Mouse (Mus musculus) intestine, postnatal 0 days (tissue): ENCODE measurements at regions not wholly inside any gene's neighbourhood (a gene's known extent, or its start where the extent isn't known, plus 50 kb on each side); places are given as distances from the start of the nearest gene placed in this dataset.

ENCODE experiments used
- ATAC-seq: fragments of 200-750 bp; cut with Nextera tagmentation; 2 replicates; pipeline ENCODE4 v1.8.0; 2017; ENCODE audit warnings: mild to moderate bottlenecking, moderate TSS enrichment, moderate library complexity
- H3K27ac ChIP-seq: fragments of 300-500 bp; sonication (generic); 2 replicates; pipeline ENCODE4 v1.5.1; 2014; ENCODE audit warnings: mild to moderate bottlenecking, low read depth, low read length, moderate library complexity
- H3K27me3 ChIP-seq: fragments of 300-500 bp; sonication (generic); replicated peaks from 2 replicates; pipeline ENCODE4 v1.6.1; 2014; ENCODE audit warnings: low read length, mixed read lengths; ENCODE audit not compliant: control insufficient read depth, insufficient read depth
- H3K36me3 ChIP-seq: fragments of 300-500 bp; sonication (generic); 2 replicates; pipeline ENCODE4 v1.6.1; 2014; ENCODE audit warnings: mild to moderate bottlenecking, moderate library complexity; ENCODE audit not compliant: control insufficient read depth, insufficient read depth
- H3K4me1 ChIP-seq: fragments of 300-500 bp; sonication (generic); replicated peaks from 2 replicates; pipeline ENCODE4 v1.6.1; 2014; ENCODE audit warnings: antibody characterized with exemption, low read length, mixed read lengths; ENCODE audit not compliant: control insufficient read depth, insufficient read depth
- H3K4me2 ChIP-seq: fragments of 300-500 bp; sonication (generic); replicated peaks from 2 replicates; pipeline ENCODE4 v1.6.1; 2014; ENCODE audit warnings: low read depth, mild to moderate bottlenecking, moderate library complexity
- H3K4me3 ChIP-seq: fragments of 300-500 bp; sonication (generic); 2 replicates; pipeline ENCODE4 v1.5.1; 2014; ENCODE audit warnings: low read depth, low read length
- H3K9ac ChIP-seq: fragments of 300-500 bp; sonication (generic); 2 replicates; pipeline ENCODE4 v1.6.1; 2014; ENCODE audit warnings: mild to moderate bottlenecking, low read depth, low read length
- H3K9me3 ChIP-seq: fragments of 300-500 bp; sonication (generic); 2 replicates; pipeline ENCODE4 v1.6.1; 2016; ENCODE audit warnings: mixed run types; ENCODE audit not compliant: control insufficient read depth
- CTCF ChIP-seq: sonication (generic); IDR thresholded peaks from 2 replicates; pipeline ENCODE4 v1.5.1; 2016; ENCODE audit warnings: low read depth, mild to moderate bottlenecking, control low read depth, antibody characterized with exemption, moderate library complexity
- WGBS: fragments of 180-500 bp; shearing (Covaris S2); extraction: QIAGEN DNeasy Blood & Tissue Kit; methylation state at CpG from one replicate; pipeline ENCODE4 v1.1.7; 2014; 5-methylcytosine and 5-hydroxymethylcytosine counted together

- no peaks in the 10 kb centered on the region for H3K9me3 ChIP-seq
- no peak for ATAC-seq
- no peak overlapping the region for H3K27ac ChIP-seq
- WGBS: 85% methylated on average over 5 of the region's 5 CpGs
- H3K27me3 ChIP-seq: no peaks in the 10 kb centered on the region
- H3K4me2 ChIP-seq: no peak overlapping the region
- no peaks in the 10 kb centered on the region for H3K4me1 ChIP-seq
- TF ChIP-seq CTCF: no peak
- H3K36me3 ChIP-seq: no peaks in the 10 kb centered on the region
- H3K9ac ChIP-seq: no peak overlapping the region
- H3K4me3 ChIP-seq: no peak overlapping the region
Observed at GRCm38 (mm10) chr11:31738148-31739021, 66.7 kb upstream of the Bod1 start.

DNA sequence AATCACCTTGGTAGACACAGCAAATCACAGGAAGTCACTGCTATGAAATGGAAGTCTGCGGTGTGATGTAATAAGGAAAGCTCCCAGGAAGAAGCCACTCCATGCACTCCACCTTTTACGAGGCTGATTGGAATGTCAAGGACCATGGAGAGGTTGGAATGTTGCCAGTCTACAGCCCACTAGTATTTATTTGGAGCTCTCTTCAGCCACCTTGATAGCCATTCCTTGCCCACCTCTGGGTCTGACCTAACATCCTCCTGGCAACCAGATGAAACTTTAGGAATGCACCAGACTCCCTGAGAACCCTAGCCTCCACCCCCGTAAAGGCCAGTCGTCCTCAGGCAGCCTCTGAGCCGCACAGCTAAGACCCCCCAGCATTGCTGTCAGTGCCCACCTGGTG, 68.7 kb upstream of the Bod1 start:
- 55% methylated on average over 5 of the region's 5 CpGs for WGBS
- H3K9me3 ChIP-seq: no peaks in the 10 kb centered on the region
- H3K4me2 ChIP-seq: no peak overlapping the region
- H3K27me3 ChIP-seq: no peaks in the 10 kb centered on the region
- H3K36me3 ChIP-seq: no peaks in the 10 kb centered on the region
- H3K4me3 ChIP-seq: no peak overlapping the region
- no peak for TF ChIP-seq CTCF
- no peak overlapping the region for H3K9ac ChIP-seq
- H3K27ac ChIP-seq: no peak overlapping the region
- H3K4me1 ChIP-seq: no peaks in the 10 kb centered on the region
- no peak for ATAC-seq

GRCm38 (mm10) chr11:31742160-31742559, 70.5 kb upstream of the Bod1 start:
- no peak for TF ChIP-seq CTCF
- 33% methylated on average over 1 of the region's 1 CpGs for WGBS
- no peak for ATAC-seq

GRCm38 (mm10) chr11:31744076-31744785, 72.5 kb upstream of the Bod1 start:
- ATAC-seq: no peak
- no peaks in the 10 kb centered on the region for H3K4me1 ChIP-seq
- no peaks in the 10 kb centered on the region for H3K27me3 ChIP-seq
- H3K27ac ChIP-seq: no peak overlapping the region
- WGBS: 83% methylated on average over 12 of the region's 12 CpGs
- H3K36me3 ChIP-seq: no peaks in the 10 kb centered on the region
- H3K9ac ChIP-seq: no peak overlapping the region
- no peak overlapping the region for H3K4me2 ChIP-seq
- no peaks in the 10 kb centered on the region for H3K9me3 ChIP-seq
- TF ChIP-seq CTCF: no peak
- H3K4me3 ChIP-seq: no peak overlapping the region

More at GRCm38 (mm10) chr11:31742160-31742559, 70.5 kb upstream of the Bod1 start:
- no peak overlapping the region for H3K4me2 ChIP-seq
- no peaks in the 10 kb centered on the region for H3K4me1 ChIP-seq
- no peak overlapping the region for H3K9ac ChIP-seq
- no peak overlapping the region for H3K4me3 ChIP-seq
- H3K27ac ChIP-seq: no peak overlapping the region
- H3K9me3 ChIP-seq: no peaks in the 10 kb centered on the region
- H3K36me3 ChIP-seq: no peaks in the 10 kb centered on the region
- no peaks in the 10 kb centered on the region for H3K27me3 ChIP-seq

DNA sequence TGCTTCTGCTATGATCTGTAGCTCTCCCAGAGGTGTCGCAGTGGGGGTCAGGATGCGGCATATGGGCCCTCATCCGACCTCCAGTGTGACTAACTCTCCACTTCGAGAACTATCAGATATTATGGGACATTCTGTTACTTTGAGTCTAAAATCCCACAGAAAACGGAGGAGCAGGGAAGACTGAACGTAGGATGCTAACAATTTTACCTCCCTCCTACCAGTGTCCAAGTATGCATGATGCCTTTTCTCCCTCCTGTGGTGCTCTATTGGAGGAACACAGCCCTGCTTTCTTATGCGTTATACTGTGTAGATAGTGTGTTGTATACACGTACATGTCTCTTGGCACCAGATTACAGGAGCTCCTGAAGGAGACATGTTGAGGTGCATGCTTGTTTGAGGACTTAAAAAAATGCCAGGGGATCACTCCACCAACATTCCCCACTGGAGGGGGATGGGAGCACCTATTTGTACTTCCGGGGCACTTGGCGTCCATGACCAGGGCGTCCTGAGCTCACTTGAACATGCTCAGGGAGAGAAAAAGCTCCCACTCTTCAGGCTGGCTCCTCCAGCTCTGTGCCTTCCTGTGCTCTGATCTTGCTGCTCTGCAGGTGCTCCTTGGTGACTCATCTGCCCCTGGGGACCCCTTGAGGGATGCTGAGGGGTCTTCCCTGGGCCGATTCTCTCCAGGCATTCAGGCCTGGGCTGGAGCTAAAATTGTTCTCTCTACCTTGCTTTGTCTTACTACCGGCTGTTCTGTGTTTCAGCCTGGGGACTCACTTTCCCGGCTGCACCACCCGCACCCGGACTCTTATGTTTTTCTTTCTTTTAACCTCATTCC, 73.6 kb upstream of the Bod1 start:
- Histone ChIP-seq H3K36me3 (no peaks in the 10 kb centered on the region), H3K27me3 (no peaks in the 10 kb centered on the region), H3K27ac (no peak overlapping the region), H3K4me1 (no peaks in the 10 kb centered on the region), H3K4me3 (no peak overlapping the region), H3K9ac (no peak overlapping the region), H3K9me3 (no peaks in the 10 kb centered on the region), H3K4me2 (no peak overlapping the region)
- TF ChIP-seq CTCF: no peak
- no peak for ATAC-seq
- 72% methylated on average over 16 of the region's 16 CpGs for WGBS

DNA sequence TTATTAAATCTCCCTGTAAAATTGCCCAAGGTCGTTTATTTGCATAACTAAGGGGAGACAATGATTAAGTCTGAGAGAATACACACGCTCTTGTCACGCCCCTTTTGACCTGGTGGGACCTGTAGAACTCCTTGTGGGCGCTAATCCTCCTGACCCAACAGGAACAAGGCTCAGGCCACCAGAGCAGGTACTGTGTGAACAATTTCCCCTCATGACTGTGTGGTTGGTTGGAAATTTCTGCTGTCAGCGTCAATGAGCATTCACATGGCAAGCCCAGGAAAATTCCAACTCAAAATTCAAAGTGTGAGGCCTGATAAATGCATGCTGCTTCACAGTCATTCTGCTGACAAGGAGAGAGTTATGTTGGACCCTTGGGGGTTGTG, 74.2 kb upstream of the Bod1 start:
- H3K27ac ChIP-seq: no peak overlapping the region
- no peaks in the 10 kb centered on the region for H3K27me3 ChIP-seq
- no peak for ATAC-seq
- H3K36me3 ChIP-seq: no peaks in the 10 kb centered on the region
- H3K4me2 ChIP-seq: no peak overlapping the region
- TF ChIP-seq CTCF: no peak
- no peak overlapping the region for H3K9ac ChIP-seq
- no peak overlapping the region for H3K4me3 ChIP-seq
- 50% methylated on average over 5 of the region's 5 CpGs for WGBS
- H3K4me1 ChIP-seq: no peaks in the 10 kb centered on the region
- no peaks in the 10 kb centered on the region for H3K9me3 ChIP-seq
